Mouse (Mus musculus): ENCODE measurements around the gene Dhx35. TPM values are rescaled to one million over a fixed set of nuclear protein-coding genes. Genes with fewer than 3 reads are reported as not detected.

The Dhx35 gene
- polyA plus RNA-seq, 1 experiment = 55.5 TPM

- Histone ChIP-seq H3K36me3 (ENCODE audit: control insufficient read depth, insufficient read depth, low read length, poor library complexity, severe bottlenecking) (peaks cover 3% of the 10 kb centered on the region; the same call in 1 of the 2 replicates), H3K9me3 (replicated peaks; ENCODE audit: control insufficient read depth, insufficient read depth, low read length, poor library complexity, severe bottlenecking) (no peaks in the 10 kb centered on the region), H3K27me3 (ENCODE audit: control insufficient read depth, insufficient read depth, low read length, poor library complexity, severe bottlenecking) (no peaks in the 10 kb centered on the region), H3K9ac (ENCODE audit: low read depth, poor library complexity, severe bottlenecking) (no peak overlapping the region), H3K4me1 (ENCODE audit: control insufficient read depth, insufficient read depth, low read length) (no peaks in the 10 kb centered on the region), H3K4me3 (ENCODE audit: low read depth, low read length) (no peak overlapping the region), H3K27ac (ENCODE audit: insufficient read depth, low read length) (no peak overlapping the region)
- TF ChIP-seq CTCF (IDR thresholded peaks at IDR 0.05; ENCODE audit: low read depth, low read length) (no peak), EP300 (IDR thresholded peaks at IDR 0.05; ENCODE audit: insufficient read depth, low read depth, low read length) (no peak), POLR2A (IDR thresholded peaks at IDR 0.05; ENCODE audit: insufficient read depth, low read length) (no peak)
These were observed 62.4 kb downstream of the Dhx35 start for GRCm38 (mm10) chr2:158856896-158857499.

- Histone ChIP-seq H3K4me3 (ENCODE audit: low read depth, low read length) (no peak overlapping the region), H3K9ac (ENCODE audit: low read depth, poor library complexity, severe bottlenecking) (no peak overlapping the region), H3K36me3 (ENCODE audit: control insufficient read depth, insufficient read depth, low read length, poor library complexity, severe bottlenecking) (peaks cover 3% of the 10 kb centered on the region; the same call in 1 of the 2 replicates), H3K9me3 (replicated peaks; ENCODE audit: control insufficient read depth, insufficient read depth, low read length, poor library complexity, severe bottlenecking) (no peaks in the 10 kb centered on the region), H3K27me3 (ENCODE audit: control insufficient read depth, insufficient read depth, low read length, poor library complexity, severe bottlenecking) (no peaks in the 10 kb centered on the region), H3K27ac (ENCODE audit: insufficient read depth, low read length) (no peak overlapping the region), H3K4me1 (ENCODE audit: control insufficient read depth, insufficient read depth, low read length) (no peaks in the 10 kb centered on the region)
- no peak for TF ChIP-seq CTCF (IDR thresholded peaks at IDR 0.05; ENCODE audit: low read depth, low read length)
- TF ChIP-seq POLR2A (IDR thresholded peaks at IDR 0.05; ENCODE audit: insufficient read depth, low read length) = no peak
- no peak for TF ChIP-seq EP300 (IDR thresholded peaks at IDR 0.05; ENCODE audit: insufficient read depth, low read depth, low read length)
These were observed 63.0 kb downstream of the Dhx35 start for GRCm38 (mm10) chr2:158857579-158857978.

GRCm38 (mm10) chr2:158861115-158861514 lies 66.5 kb downstream of the Dhx35 start:
- H3K4me3 ChIP-seq (ENCODE audit: low read depth, low read length) = no peak overlapping the region
- H3K27ac ChIP-seq (ENCODE audit: insufficient read depth, low read length) = no peak overlapping the region
- H3K9ac ChIP-seq (ENCODE audit: low read depth, poor library complexity, severe bottlenecking) = no peak overlapping the region
- no peaks in the 10 kb centered on the region for H3K27me3 ChIP-seq (ENCODE audit: control insufficient read depth, insufficient read depth, low read length, poor library complexity, severe bottlenecking)
- H3K9me3 ChIP-seq (replicated peaks; ENCODE audit: control insufficient read depth, insufficient read depth, low read length, poor library complexity, severe bottlenecking) = no peaks in the 10 kb centered on the region
- H3K36me3 ChIP-seq (ENCODE audit: control insufficient read depth, insufficient read depth, low read length, poor library complexity, severe bottlenecking) = no peaks in the 10 kb centered on the region
- no peaks in the 10 kb centered on the region for H3K4me1 ChIP-seq (ENCODE audit: control insufficient read depth, insufficient read depth, low read length)
- TF ChIP-seq EP300 (IDR thresholded peaks at IDR 0.05; ENCODE audit: insufficient read depth, low read depth, low read length) (no peak), POLR2A (IDR thresholded peaks at IDR 0.05; ENCODE audit: insufficient read depth, low read length) (no peak), CTCF (IDR thresholded peaks at IDR 0.05; ENCODE audit: low read depth, low read length) (no peak)

- H3K4me1 ChIP-seq (ENCODE audit: control insufficient read depth, insufficient read depth, low read length) = no peaks in the 10 kb centered on the region
- TF ChIP-seq POLR2A (IDR thresholded peaks at IDR 0.05; ENCODE audit: insufficient read depth, low read length) (no peak), EP300 (IDR thresholded peaks at IDR 0.05; ENCODE audit: insufficient read depth, low read depth, low read length) (0 out of 2 replicates have a peak, but pooled peaks have one; percentile 21), CTCF (IDR thresholded peaks at IDR 0.05; ENCODE audit: low read depth, low read length) (peak; percentile 100)
- no peak overlapping the region for H3K9ac ChIP-seq (ENCODE audit: low read depth, poor library complexity, severe bottlenecking)
- no peak overlapping the region for H3K4me3 ChIP-seq (ENCODE audit: low read depth, low read length)
- no peaks in the 10 kb centered on the region for H3K27me3 ChIP-seq (ENCODE audit: control insufficient read depth, insufficient read depth, low read length, poor library complexity, severe bottlenecking)
- no peak overlapping the region for H3K27ac ChIP-seq (ENCODE audit: insufficient read depth, low read length)
- H3K36me3 ChIP-seq (ENCODE audit: control insufficient read depth, insufficient read depth, low read length, poor library complexity, severe bottlenecking) = no peaks in the 10 kb centered on the region
- no peaks in the 10 kb centered on the region for H3K9me3 ChIP-seq (replicated peaks; ENCODE audit: control insufficient read depth, insufficient read depth, low read length, poor library complexity, severe bottlenecking)
These were observed 68.9 kb downstream of the Dhx35 start for GRCm38 (mm10) chr2:158863341-158864125.

- Histone ChIP-seq H3K9me3 (replicated peaks; ENCODE audit: control insufficient read depth, insufficient read depth, low read length, poor library complexity, severe bottlenecking) (no peaks in the 10 kb centered on the region), H3K4me1 (ENCODE audit: control insufficient read depth, insufficient read depth, low read length) (no peaks in the 10 kb centered on the region), H3K9ac (ENCODE audit: low read depth, poor library complexity, severe bottlenecking) (no peak overlapping the region), H3K4me3 (ENCODE audit: low read depth, low read length) (no peak overlapping the region), H3K36me3 (ENCODE audit: control insufficient read depth, insufficient read depth, low read length, poor library complexity, severe bottlenecking) (no peaks in the 10 kb centered on the region), H3K27me3 (ENCODE audit: control insufficient read depth, insufficient read depth, low read length, poor library complexity, severe bottlenecking) (no peaks in the 10 kb centered on the region), H3K27ac (ENCODE audit: insufficient read depth, low read length) (no peak overlapping the region)
- TF ChIP-seq POLR2A (IDR thresholded peaks at IDR 0.05; ENCODE audit: insufficient read depth, low read length) (no peak), CTCF (IDR thresholded peaks at IDR 0.05; ENCODE audit: low read depth, low read length) (no peak), EP300 (IDR thresholded peaks at IDR 0.05; ENCODE audit: insufficient read depth, low read depth, low read length) (no peak)
These were observed 69.5 kb downstream of the Dhx35 start for GRCm38 (mm10) chr2:158864126-158864458.

GRCm38 (mm10) chr2:158865358-158865757 lies 70.8 kb downstream of the Dhx35 start:
- no peaks in the 10 kb centered on the region for H3K36me3 ChIP-seq (ENCODE audit: control insufficient read depth, insufficient read depth, low read length, poor library complexity, severe bottlenecking)
- TF ChIP-seq POLR2A (IDR thresholded peaks at IDR 0.05; ENCODE audit: insufficient read depth, low read length) = no peak
- TF ChIP-seq EP300 (IDR thresholded peaks at IDR 0.05; ENCODE audit: insufficient read depth, low read depth, low read length) = no peak
- peak; percentile 99 for TF ChIP-seq CTCF (IDR thresholded peaks at IDR 0.05; ENCODE audit: low read depth, low read length)
- H3K9ac ChIP-seq (ENCODE audit: low read depth, poor library complexity, severe bottlenecking) = no peak overlapping the region
- no peak overlapping the region for H3K27ac ChIP-seq (ENCODE audit: insufficient read depth, low read length)
- no peaks in the 10 kb centered on the region for H3K9me3 ChIP-seq (replicated peaks; ENCODE audit: control insufficient read depth, insufficient read depth, low read length, poor library complexity, severe bottlenecking)
- H3K4me3 ChIP-seq (ENCODE audit: low read depth, low read length) = no peak overlapping the region
- H3K4me1 ChIP-seq (ENCODE audit: control insufficient read depth, insufficient read depth, low read length) = no peaks in the 10 kb centered on the region
- H3K27me3 ChIP-seq (ENCODE audit: control insufficient read depth, insufficient read depth, low read length, poor library complexity, severe bottlenecking) = no peaks in the 10 kb centered on the region

All from ES-Bruce4 (cell line).